Mouse (Mus musculus) liver, embryonic 13.5 days (tissue): ENCODE data around the gene Grn. TPM values are rescaled to one million over a fixed set of nuclear protein-coding genes. Genes with fewer than 3 reads are reported as not detected.
"Not testable (repeated sequence)": the region's sequence is repeated elsewhere in the genome, so short reads cannot be mapped to it uniquely, and the experiment has no call there.

ENCODE experiments used
- ATAC-seq: fragments of 200-750 bp; cut with Nextera tagmentation; 2 replicates; pipeline ENCODE4 v1.8.0; 2017; ENCODE audit warnings: low read depth, mild to moderate bottlenecking, moderate number of reproducible peaks, moderate library complexity
- DNase-seq: peaks from one replicate; pipeline ENCODE4 v3.0.0; 2022
- H3K27ac ChIP-seq: fragments of 300-500 bp; sonication (generic); 2 replicates; pipeline ENCODE4 v1.5.1; 2015; ENCODE audit warnings: moderate library complexity, mild to moderate bottlenecking, inconsistent platforms
- H3K27me3 ChIP-seq: fragments of 300-500 bp; sonication (generic); 2 replicates; pipeline ENCODE4 v1.6.1; 2015; ENCODE audit warnings: mild to moderate bottlenecking, inconsistent platforms
- H3K36me3 ChIP-seq: fragments of 300-500 bp; sonication (generic); 2 replicates; pipeline ENCODE4 v1.6.1; 2015; ENCODE audit warnings: mild to moderate bottlenecking, inconsistent platforms
- H3K4me1 ChIP-seq: fragments of 300-500 bp; sonication (generic); replicated peaks from 2 replicates; pipeline ENCODE4 v1.6.1; 2015; ENCODE audit warnings: inconsistent platforms
- H3K4me2 ChIP-seq: fragments of 300-500 bp; sonication (generic); 2 replicates; pipeline ENCODE4 v1.6.1; 2015; ENCODE audit warnings: inconsistent platforms, mild to moderate bottlenecking, moderate library complexity
- H3K4me3 ChIP-seq: fragments of 300-500 bp; sonication (generic); replicated peaks from 2 replicates; pipeline ENCODE4 v1.5.1; 2015; ENCODE audit warnings: mild to moderate bottlenecking, inconsistent platforms
- H3K9ac ChIP-seq: fragments of 300-500 bp; sonication (generic); 2 replicates; pipeline ENCODE4 v1.6.1; 2015; ENCODE audit warnings: mild to moderate bottlenecking, inconsistent platforms
- H3K9me3 ChIP-seq: fragments of 300-500 bp; sonication (generic); replicated peaks from 2 replicates; pipeline ENCODE4 v1.6.1; 2016; ENCODE audit warnings: inconsistent platforms
- WGBS: fragments of 180-500 bp; shearing (Covaris S2); methylation state at CpG from one replicate; pipeline ENCODE4 v1.1.7; 2015; ENCODE audit not compliant: insufficient replicate concordance; 5-methylcytosine and 5-hydroxymethylcytosine counted together
- polyA plus RNA-seq: library from polyadenylated mRNA; unstranded; fragments of >200 nt; fragmentation: Nextera tagmentation; extraction: Ambion mirVana; gene quantifications from 2 replicates; pipeline ENCODE4 v1.2.1, GENCODE M21; 2015

The Grn gene
- polyA plus RNA-seq, 1 experiment from 2014 or later = 59.5 TPM

- not testable (repeated sequence) for DNase-seq, H3K4me3 ChIP-seq, H3K36me3 ChIP-seq, H3K9me3 ChIP-seq, ATAC-seq, H3K9ac ChIP-seq
- Histone ChIP-seq H3K4me1 (peaks cover 46% of the 10 kb centered on the region), H3K27me3 (peaks cover 13% of the 10 kb centered on the region), H3K4me2 (peak overlapping the region; percentile 86; the same call in 1 of the 2 replicates), H3K27ac (peak overlapping the region; percentile 97; the same call in 1 of the 2 replicates)
- WGBS = 87% methylated on average over 3 of the region's 3 CpGs
These were observed 19.8 kb upstream of the Grn start for GRCm38 (mm10) chr11:102410345-102410744.

- H3K9ac ChIP-seq = peak overlapping the region; percentile 47
- WGBS = 76% methylated on average over 3 of the region's 3 CpGs
- H3K4me2 ChIP-seq = peak overlapping the region; percentile 16; the same call in 1 of the 2 replicates
These were observed 19.1 kb upstream of the Grn start for GRCm38 (mm10) chr11:102411061-102411460.

DNA sequence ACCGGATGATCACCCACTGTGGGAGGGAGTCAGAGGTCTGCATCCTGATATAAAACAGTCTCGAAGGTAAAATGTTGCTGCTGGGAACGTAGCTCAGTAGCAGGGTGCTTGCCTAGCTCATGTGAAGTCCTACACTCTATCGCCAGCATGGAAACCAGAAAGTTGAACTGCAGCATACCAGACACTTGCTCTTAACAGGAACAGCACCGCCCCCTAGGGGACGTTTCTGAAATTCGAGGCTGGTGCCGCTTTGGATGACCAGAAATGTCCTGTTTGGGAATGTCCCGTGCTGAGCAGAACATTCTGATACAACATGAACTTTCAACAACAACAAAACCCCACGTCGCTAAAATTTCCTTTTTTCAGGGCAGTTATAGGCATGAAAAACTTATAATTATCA, 18.4 kb upstream of the Grn start:
- DNase-seq (peak; percentile 83), ATAC-seq (no peak)
- Histone ChIP-seq H3K4me3 (no peak overlapping the region), H3K27ac (peak overlapping the region; percentile 59), H3K4me1 (peaks cover 32% of the 10 kb centered on the region), H3K27me3 (peaks cover 13% of the 10 kb centered on the region), H3K36me3 (no peaks in the 10 kb centered on the region), H3K9ac (peak overlapping the region; percentile 47), H3K4me2 (peak overlapping the region; percentile 16), H3K9me3 (no peaks in the 10 kb centered on the region)
- 6% methylated on average over 11 of the region's 11 CpGs for WGBS

More at GRCm38 (mm10) chr11:102411061-102411460, 19.1 kb upstream of the Grn start:
- no peak for ATAC-seq
- no peaks in the 10 kb centered on the region for H3K9me3 ChIP-seq
- peaks cover 3% of the 10 kb centered on the region for H3K36me3 ChIP-seq
- no peak for DNase-seq
- H3K27me3 ChIP-seq = peaks cover 13% of the 10 kb centered on the region
- H3K4me3 ChIP-seq = no peak overlapping the region
- peaks cover 39% of the 10 kb centered on the region for H3K4me1 ChIP-seq
- peak overlapping the region; percentile 59 for H3K27ac ChIP-seq

GRCm38 (mm10) chr11:102413059-102413458, 17.1 kb upstream of the Grn start:
- no peak overlapping the region for H3K27ac ChIP-seq
- H3K4me3 ChIP-seq = no peak overlapping the region
- no peaks in the 10 kb centered on the region for H3K36me3 ChIP-seq
- H3K27me3 ChIP-seq = peaks cover 18% of the 10 kb centered on the region
- H3K4me1 ChIP-seq = peaks cover 30% of the 10 kb centered on the region
- no peaks in the 10 kb centered on the region for H3K9me3 ChIP-seq
- WGBS = 68% methylated on average over 8 of the region's 8 CpGs
- DNase-seq (no peak), ATAC-seq (no peak)
- H3K4me2 ChIP-seq = no peak overlapping the region
- no peak overlapping the region for H3K9ac ChIP-seq

DNA sequence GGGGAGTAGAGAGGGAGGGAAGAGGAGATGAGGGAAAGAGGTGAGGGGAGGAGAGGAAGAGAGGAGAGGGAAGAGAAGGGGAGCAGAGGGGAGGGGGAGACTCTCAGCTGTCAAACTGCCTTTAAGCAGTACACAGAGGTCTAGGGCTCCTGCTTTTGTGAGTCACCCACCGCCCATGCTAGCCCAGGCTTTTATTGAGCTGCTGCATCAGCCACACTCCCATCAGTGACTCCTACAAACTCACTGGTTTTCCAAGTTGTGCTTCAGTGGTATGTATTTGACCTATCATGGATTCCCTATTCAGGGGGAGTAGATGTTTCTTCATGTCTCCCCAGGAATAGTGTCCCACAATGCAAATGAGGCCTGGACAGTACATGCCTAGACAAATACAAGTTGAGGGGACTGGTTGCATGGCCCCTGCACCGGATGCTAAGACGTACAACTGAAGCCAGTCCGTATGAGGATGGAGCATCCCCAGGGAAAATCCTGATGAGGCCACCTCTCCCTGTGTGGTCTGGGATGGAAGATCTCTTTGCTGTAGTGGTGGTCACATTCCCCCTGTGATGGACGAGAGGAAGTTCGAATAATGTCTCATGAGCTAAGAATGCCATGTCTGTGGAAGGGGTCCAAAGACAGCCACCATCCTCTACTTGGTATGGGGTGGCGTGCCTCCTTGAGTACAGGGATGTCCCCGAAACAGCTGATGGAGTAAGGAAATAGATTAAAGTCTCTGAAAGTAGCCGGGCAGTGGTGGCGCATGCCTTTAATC, 14.9 kb upstream of the Grn start:
- Histone ChIP-seq H3K36me3 (no peaks in the 10 kb centered on the region), H3K9me3 (no peaks in the 10 kb centered on the region), H3K27ac (no peak overlapping the region), H3K4me2 (no peak overlapping the region), H3K4me3 (no peak overlapping the region), H3K9ac (no peak overlapping the region), H3K4me1 (peaks cover 15% of the 10 kb centered on the region), H3K27me3 (peaks cover 21% of the 10 kb centered on the region)
- 63% methylated on average over 10 of the region's 10 CpGs for WGBS
- DNase-seq (no peak), ATAC-seq (no peak)

- H3K4me2 ChIP-seq = no peak overlapping the region
- H3K36me3 ChIP-seq = no peaks in the 10 kb centered on the region
- DNase-seq (no peak), ATAC-seq (no peak)
- H3K9me3 ChIP-seq = no peaks in the 10 kb centered on the region
- 68% methylated on average over 1 of the region's 1 CpGs for WGBS
- peaks cover 24% of the 10 kb centered on the region for H3K27me3 ChIP-seq
- no peak overlapping the region for H3K9ac ChIP-seq
- H3K4me3 ChIP-seq = no peak overlapping the region
- no peaks in the 10 kb centered on the region; the same call in 1 of the 2 replicates for H3K4me1 ChIP-seq
- H3K27ac ChIP-seq = no peak overlapping the region
These were observed 13.0 kb upstream of the Grn start for GRCm38 (mm10) chr11:102417160-102417559.

DNA sequence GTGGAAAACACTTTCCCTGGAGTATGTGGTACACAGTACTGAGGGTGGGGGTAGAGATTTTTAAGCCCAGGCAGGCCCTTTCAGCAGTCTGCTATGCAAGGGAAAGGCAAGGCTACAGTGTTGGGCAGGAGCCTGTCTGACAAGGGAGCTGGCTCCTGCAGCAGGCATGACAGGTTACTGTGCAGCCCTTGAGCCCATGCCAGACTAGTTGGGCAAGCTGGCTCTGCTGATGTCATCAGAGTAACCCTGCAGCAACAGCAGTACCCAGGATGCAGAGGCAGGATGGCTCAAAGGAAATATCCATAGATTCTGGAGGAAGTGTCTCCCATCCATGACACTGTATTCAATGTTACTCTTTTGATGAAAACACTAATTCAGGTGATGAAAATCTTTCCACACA, 11.2 kb upstream of the Grn start:
- H3K4me3 ChIP-seq = no peak overlapping the region
- no peak overlapping the region for H3K27ac ChIP-seq
- no peak for ATAC-seq
- no peaks in the 10 kb centered on the region for H3K9me3 ChIP-seq
- DNase-seq = no peak
- H3K4me2 ChIP-seq = no peak overlapping the region
- H3K4me1 ChIP-seq = no peaks in the 10 kb centered on the region
- no peak overlapping the region for H3K9ac ChIP-seq
- no peaks in the 10 kb centered on the region for H3K36me3 ChIP-seq
- peaks cover 25% of the 10 kb centered on the region for H3K27me3 ChIP-seq

DNA sequence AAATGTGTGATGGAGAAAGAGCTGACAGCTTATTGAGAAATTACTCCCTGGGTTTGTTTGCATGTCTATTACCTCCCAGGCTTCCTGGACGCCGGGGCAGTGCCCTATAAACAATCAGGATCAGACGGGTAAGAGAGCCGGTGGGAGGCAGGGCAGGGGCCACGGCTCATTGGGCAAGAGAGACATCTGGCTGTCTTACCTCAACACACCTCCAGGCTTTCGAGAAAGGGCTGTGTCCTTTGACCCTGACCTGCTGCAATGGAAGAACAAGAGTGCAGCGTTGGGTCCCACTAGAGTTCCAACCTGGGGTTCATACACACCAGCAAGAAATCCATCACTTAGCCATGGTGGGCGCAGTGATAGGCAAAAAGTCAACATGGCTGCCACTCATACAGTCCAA, 8.6 kb upstream of the Grn start:
- H3K27ac ChIP-seq = no peak overlapping the region
- DNase-seq (no peak), ATAC-seq (no peak)
- H3K4me1 ChIP-seq = no peaks in the 10 kb centered on the region
- peaks cover 21% of the 10 kb centered on the region for H3K27me3 ChIP-seq
- H3K4me2 ChIP-seq = no peak overlapping the region
- no peak overlapping the region for H3K9ac ChIP-seq
- 52% methylated on average over 8 of the region's 8 CpGs for WGBS
- H3K36me3 ChIP-seq = no peaks in the 10 kb centered on the region
- no peaks in the 10 kb centered on the region for H3K9me3 ChIP-seq
- no peak overlapping the region for H3K4me3 ChIP-seq

- WGBS = 66% methylated on average over 6 of the region's 6 CpGs
- no peak for DNase-seq
- H3K9me3 ChIP-seq = no peaks in the 10 kb centered on the region
These were observed 5.4 kb upstream of the Grn start for GRCm38 (mm10) chr11:102424666-102425065.

GRCm38 (mm10) chr11:102425555-102426316, 4.4 kb upstream of the Grn start:
- Histone ChIP-seq H3K27me3 (peaks cover 23% of the 10 kb centered on the region), H3K36me3 (no peaks in the 10 kb centered on the region), H3K27ac (no peak overlapping the region), H3K4me2 (no peak overlapping the region), H3K4me3 (no peak overlapping the region), H3K9me3 (no peaks in the 10 kb centered on the region), H3K4me1 (peaks cover 17% of the 10 kb centered on the region), H3K9ac (no peak overlapping the region)
- ATAC-seq = no peak
- WGBS = 56% methylated on average over 8 of the region's 8 CpGs
- no peak for DNase-seq

More at GRCm38 (mm10) chr11:102424666-102425065, 5.4 kb upstream of the Grn start:
- ATAC-seq = no peak
- H3K4me3 ChIP-seq = no peak overlapping the region
- no peaks in the 10 kb centered on the region for H3K36me3 ChIP-seq
- H3K9ac ChIP-seq = no peak overlapping the region
- H3K4me1 ChIP-seq = peaks cover 8% of the 10 kb centered on the region
- peaks cover 23% of the 10 kb centered on the region for H3K27me3 ChIP-seq
- H3K27ac ChIP-seq = no peak overlapping the region
- H3K4me2 ChIP-seq = no peak overlapping the region

GRCm38 (mm10) chr11:102428981-102429540, 1.1 kb upstream of the Grn start:
- Histone ChIP-seq H3K27ac (0 out of 2 replicates have a peak overlapping the region, but pooled peaks have one; percentile 11), H3K4me3 (peak overlapping the region; percentile 67)

More at GRCm38 (mm10) chr11:102428981-102429540, 1.1 kb upstream of the Grn start:
- Histone ChIP-seq H3K9ac (peak overlapping the region; percentile 80), H3K9me3 (no peaks in the 10 kb centered on the region), H3K4me2 (peak overlapping the region; percentile 94), H3K27me3 (peaks cover 17% of the 10 kb centered on the region; the same call in 1 of the 2 replicates), H3K36me3 (no peaks in the 10 kb centered on the region), H3K4me1 (peaks cover 38% of the 10 kb centered on the region)
- ATAC-seq (no peak), DNase-seq (no peak)
- 28% methylated on average over 8 of the region's 8 CpGs for WGBS
